Mouse (Mus musculus) stomach, embryonic 16.5 days (tissue): Measurements from ENCODE around the gene Prrt4. TPM values are rescaled to one million over a fixed set of nuclear protein-coding genes. Genes with fewer than 3 reads are reported as not detected.
A peak's percentile ranks its signal among the peaks of the same experiment; 100 is the strongest.
"Not testable (repeated sequence)": the region's sequence is repeated elsewhere in the genome, so short reads cannot be mapped to it uniquely, and the experiment has no call there.

Experiments
- ATAC-seq: fragments of 200-750 bp; cut with Nextera tagmentation; 2 replicates; pipeline ENCODE4 v1.8.0; 2017; ENCODE audit warnings: moderate number of reproducible peaks, moderate TSS enrichment; ENCODE audit not compliant: insufficient read depth, low FRiP score
- H3K27ac ChIP-seq: fragments of 300-500 bp; sonication (generic); 2 replicates; pipeline ENCODE4 v1.5.1; 2014; ENCODE audit warnings: low read length
- H3K27me3 ChIP-seq: fragments of 300-500 bp; sonication (generic); 2 replicates; pipeline ENCODE4 v1.6.1; 2014; ENCODE audit warnings: low read length, control low read depth, mixed read lengths; ENCODE audit not compliant: control insufficient read depth, insufficient read depth
- H3K36me3 ChIP-seq: fragments of 300-500 bp; sonication (generic); 2 replicates; pipeline ENCODE4 v1.6.1; 2014; ENCODE audit warnings: low read length; ENCODE audit not compliant: control insufficient read depth, insufficient read depth
- H3K4me1 ChIP-seq: fragments of 300-500 bp; sonication (generic); 2 replicates; pipeline ENCODE4 v1.6.1; 2014; ENCODE audit warnings: low read length, control low read depth, mixed read lengths; ENCODE audit not compliant: control insufficient read depth, insufficient read depth
- H3K4me2 ChIP-seq: fragments of 300-500 bp; sonication (generic); 2 replicates; pipeline ENCODE4 v1.6.1; 2014; ENCODE audit warnings: low read depth, low read length, mixed read lengths
- H3K4me3 ChIP-seq: fragments of 300-500 bp; sonication (generic); replicated peaks from 2 replicates; pipeline ENCODE4 v1.5.1; 2014; ENCODE audit warnings: mild to moderate bottlenecking, low read length
- H3K9ac ChIP-seq: fragments of 300-500 bp; sonication (generic); 2 replicates; pipeline ENCODE4 v1.6.1; 2014; ENCODE audit warnings: low read length
- H3K9me3 ChIP-seq: fragments of 300-500 bp; sonication (generic); replicated peaks from 2 replicates; pipeline ENCODE4 v1.6.1; 2016; ENCODE audit warnings: low read length, control low read depth; ENCODE audit not compliant: control insufficient read depth
- WGBS: fragments of 180-500 bp; shearing (Covaris S2); extraction: QIAGEN DNeasy Blood & Tissue Kit; methylation state at CpG from one replicate; pipeline ENCODE4 v1.1.7; 2014; 5-methylcytosine and 5-hydroxymethylcytosine counted together
- polyA plus RNA-seq: library from polyadenylated mRNA; unstranded; fragments of >200 nt; fragmentation: Nextera tagmentation; extraction: Ambion mirVana; gene quantifications from 2 replicates; pipeline ENCODE4 v1.2.1, GENCODE M21; 2015

The Prrt4 gene
- 0.30 and 0.31 TPM in 2 replicates for polyA plus RNA-seq

- WGBS: under 1% methylated on average over 71 of the region's 79 CpGs
- Histone ChIP-seq H3K4me1 (0 out of 2 replicates have a peak, but pooled peaks cover 3% of the 10 kb centered on the region), H3K9ac (peak within 1 kb of the TSS; percentile 75), H3K27me3 (peaks cover 3% of the 10 kb centered on the region; the same call in 1 of the 2 replicates), H3K4me3 (peak within 1 kb of the TSS; percentile 56), H3K36me3 (no peaks in the 10 kb centered on the region), H3K27ac (no peak within 1 kb of the TSS), H3K9me3 (no peaks in the 10 kb centered on the region), H3K4me2 (peak within 1 kb of the TSS; percentile 95)
- peak; percentile 76; the same call in 1 of the 2 replicates for ATAC-seq
Measured at GRCm38 (mm10) chr6:29178888-29179658, at the start of gene Prrt4. TSS of gene Prrt4 (minus strand) at chr6:29179584.

GRCm38 (mm10) chr6:29217717-29218116 is 38.3 kb upstream of the Prrt4 start:
- peaks cover 17% of the 10 kb centered on the region for H3K27me3 ChIP-seq
- 79% methylated on average over 3 of the region's 3 CpGs for WGBS
- ATAC-seq, H3K36me3 ChIP-seq, H3K4me3 ChIP-seq, H3K4me2 ChIP-seq, H3K27ac ChIP-seq, H3K9me3 ChIP-seq, H3K9ac ChIP-seq: not testable (repeated sequence)
- peaks cover 23% of the 10 kb centered on the region for H3K4me1 ChIP-seq

DNA sequence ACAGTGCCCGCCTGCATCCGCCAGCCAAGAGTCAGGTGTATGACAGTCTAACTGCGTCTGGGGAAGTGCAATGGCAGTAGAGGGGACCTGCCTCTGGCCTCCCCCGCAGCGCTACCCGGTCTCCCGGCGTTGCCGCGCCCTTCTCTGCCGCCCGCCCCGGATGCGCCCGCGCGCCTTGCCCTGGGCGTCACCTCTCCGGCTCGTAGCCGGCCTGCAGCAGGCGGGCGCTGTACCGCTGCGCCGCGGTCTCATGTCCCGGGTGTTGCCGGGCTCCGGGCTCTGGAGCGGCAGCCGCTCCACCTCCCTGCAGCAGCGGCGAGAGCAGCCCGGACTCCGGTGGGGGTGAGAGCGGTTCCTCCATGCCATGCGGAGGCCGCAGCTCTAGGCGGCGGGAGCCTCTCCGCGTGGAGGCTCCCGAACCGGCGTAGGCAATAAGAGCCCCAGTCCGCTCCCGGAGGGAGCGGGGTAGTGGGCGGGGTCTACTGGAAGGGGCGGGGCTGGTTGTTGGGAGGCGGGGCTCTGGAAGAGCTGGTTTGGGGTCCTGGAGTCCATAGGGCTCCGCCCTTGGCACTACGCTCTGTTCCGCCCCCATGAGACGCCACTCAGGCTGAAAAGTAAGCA is 36.6 kb upstream of the Prrt4 start, which contains the start of gene Impdh1:
TSS of gene Impdh1 (minus strand) at position 484 of the 621 bp plus-strand sequence.
- H3K27ac ChIP-seq: peak within 1 kb of the TSS; percentile 23; the same call in 1 of the 2 replicates

GRCm38 (mm10) chr6:29215181-29215580 is 35.8 kb upstream of the Prrt4 start:
- Histone ChIP-seq H3K4me3 (peak overlapping the region; percentile 76), H3K4me2 (peak overlapping the region; percentile 92), H3K27me3 (peaks cover 17% of the 10 kb centered on the region), H3K27ac (no peak overlapping the region), H3K9ac (peak overlapping the region; percentile 76), H3K36me3 (no peaks in the 10 kb centered on the region), H3K4me1 (peaks cover 33% of the 10 kb centered on the region), H3K9me3 (no peaks in the 10 kb centered on the region)
- 23% methylated on average over 9 of the region's 9 CpGs for WGBS
- ATAC-seq: no peak

More for the DNA sequence above, 36.6 kb upstream of the Prrt4 start, which contains the start of gene Impdh1:
- under 1% methylated on average over 56 of the region's 56 CpGs for WGBS
- peak within 1 kb of the TSS; percentile 76 for H3K4me3 ChIP-seq
- H3K4me1 ChIP-seq: peaks cover 33% of the 10 kb centered on the region
- H3K9ac ChIP-seq: peak within 1 kb of the TSS; percentile 76
- H3K9me3 ChIP-seq: no peaks in the 10 kb centered on the region
- H3K27me3 ChIP-seq: peaks cover 17% of the 10 kb centered on the region
- no peaks in the 10 kb centered on the region for H3K36me3 ChIP-seq
- ATAC-seq: peak; percentile 80
- H3K4me2 ChIP-seq: peak within 1 kb of the TSS; percentile 92

GRCm38 (mm10) chr6:29214776-29215175 is 35.4 kb upstream of the Prrt4 start:
- Histone ChIP-seq H3K36me3 (no peaks in the 10 kb centered on the region), H3K4me3 (peak overlapping the region; percentile 76), H3K9me3 (no peaks in the 10 kb centered on the region), H3K4me2 (peak overlapping the region; percentile 92), H3K27ac (no peak overlapping the region), H3K9ac (peak overlapping the region; percentile 76), H3K4me1 (peaks cover 33% of the 10 kb centered on the region), H3K27me3 (peaks cover 17% of the 10 kb centered on the region)
- ATAC-seq: no peak
- WGBS: 51% methylated on average over 5 of the region's 5 CpGs

GRCm38 (mm10) chr6:29214245-29214644 is 34.9 kb upstream of the Prrt4 start:
- Histone ChIP-seq H3K9me3 (no peaks in the 10 kb centered on the region), H3K4me3 (no peak overlapping the region), H3K27ac (no peak overlapping the region), H3K4me1 (peaks cover 33% of the 10 kb centered on the region), H3K9ac (peak overlapping the region; percentile 3), H3K36me3 (no peaks in the 10 kb centered on the region), H3K27me3 (peaks cover 17% of the 10 kb centered on the region), H3K4me2 (no peak overlapping the region)
- WGBS: 29% methylated on average over 1 of the region's 1 CpGs
- ATAC-seq: no peak

DNA sequence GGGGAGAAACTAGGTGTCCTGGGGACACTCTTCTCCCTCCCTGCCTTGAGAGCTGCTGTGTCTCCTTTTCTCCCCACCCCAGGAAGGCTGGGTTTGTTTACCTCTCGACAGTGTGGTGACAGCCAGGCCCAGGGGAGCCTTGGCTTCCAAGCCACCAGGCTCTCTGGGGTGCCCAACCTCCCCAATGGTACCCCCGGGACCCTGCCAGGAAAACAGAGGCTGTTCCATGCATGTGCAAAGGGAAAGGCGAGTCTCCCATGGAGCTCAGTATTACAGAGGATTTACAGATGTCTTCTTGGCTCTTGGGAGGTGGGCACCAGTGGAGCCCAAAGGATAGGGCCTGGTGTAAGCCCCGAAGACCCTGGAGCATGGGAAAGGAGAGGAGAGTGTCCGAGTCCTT is 34.1 kb upstream of the Prrt4 start:
- Histone ChIP-seq H3K9me3 (no peaks in the 10 kb centered on the region), H3K36me3 (no peaks in the 10 kb centered on the region), H3K27ac (no peak overlapping the region), H3K4me2 (no peak overlapping the region), H3K4me1 (peaks cover 33% of the 10 kb centered on the region), H3K4me3 (no peak overlapping the region), H3K9ac (no peak overlapping the region; the same call in 1 of the 2 replicates), H3K27me3 (peaks cover 17% of the 10 kb centered on the region)
- 67% methylated on average over 5 of the region's 5 CpGs for WGBS
- ATAC-seq: no peak

DNA sequence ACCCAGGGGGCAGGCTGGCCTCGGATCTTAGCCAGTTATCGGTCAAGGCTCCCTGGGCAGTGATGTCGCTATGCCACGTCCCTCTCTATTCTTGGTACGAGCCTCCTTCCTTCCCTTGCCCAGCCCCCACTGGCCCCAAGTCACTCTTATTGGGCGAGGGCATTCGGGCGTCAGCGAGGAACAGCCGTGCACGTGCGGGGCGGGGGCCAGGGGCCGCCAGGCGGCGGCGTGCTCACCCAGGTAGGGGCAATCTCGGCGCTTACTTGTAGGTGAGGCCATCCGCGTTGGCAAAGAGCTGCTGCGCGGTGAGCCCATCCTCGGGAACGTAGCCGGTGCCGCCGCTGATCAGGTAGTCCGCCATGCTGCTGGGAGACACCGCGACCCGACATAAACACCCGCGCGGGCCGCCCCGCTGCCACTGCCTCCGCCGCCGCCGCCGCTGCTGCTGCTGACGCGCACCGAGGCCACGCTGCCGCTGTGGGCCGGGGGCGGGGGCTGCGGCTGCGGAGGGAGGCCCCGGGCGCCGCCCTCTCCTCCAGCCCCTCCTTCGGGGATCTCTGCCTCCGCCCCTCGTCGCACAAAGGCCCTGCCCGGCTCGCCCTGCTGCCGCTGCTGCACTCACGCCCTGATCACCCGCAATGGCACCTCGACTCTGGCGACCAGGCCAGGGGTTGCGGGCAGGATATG is 32.6 kb upstream of the Prrt4 start:
- Histone ChIP-seq H3K4me2 (peak overlapping the region; percentile 97), H3K36me3 (no peaks in the 10 kb centered on the region), H3K4me1 (peaks cover 33% of the 10 kb centered on the region), H3K9ac (peak overlapping the region; percentile 82), H3K9me3 (no peaks in the 10 kb centered on the region), H3K27me3 (peaks cover 17% of the 10 kb centered on the region), H3K27ac (peak overlapping the region; percentile 56), H3K4me3 (peak overlapping the region; percentile 81)
- WGBS: under 1% methylated on average over 64 of the region's 66 CpGs
- peak; percentile 87 for ATAC-seq
